Mouse (Mus musculus) forebrain, embryonic 16.5 days (tissue): ENCODE results near the gene Wee1. TPM values are rescaled to one million over a fixed set of nuclear protein-coding genes. Genes with fewer than 3 reads are reported as not detected.
A peak's percentile ranks its signal among the peaks of the same experiment; 100 is the strongest.
"Not testable (repeated sequence)": the region's sequence is repeated elsewhere in the genome, so short reads cannot be mapped to it uniquely, and the experiment has no call there.

ENCODE experiments used
- ATAC-seq: fragments of 200-750 bp; cut with Nextera tagmentation; 2 replicates; pipeline ENCODE4 v1.8.0; 2017; ENCODE audit warnings: mild to moderate bottlenecking, moderate library complexity
- H3K27ac ChIP-seq: fragments of 300-500 bp; sonication (generic); 2 replicates; pipeline ENCODE4 v1.5.1; 2014; ENCODE audit warnings: low read length, control low read depth
- H3K27me3 ChIP-seq: fragments of 300-500 bp; sonication (generic); replicated peaks from 2 replicates; pipeline ENCODE4 v1.6.1; 2014; ENCODE audit warnings: low read length; ENCODE audit not compliant: control insufficient read depth, insufficient read depth
- H3K36me3 ChIP-seq: fragments of 300-500 bp; sonication (generic); 2 replicates; pipeline ENCODE4 v1.6.1; 2014; ENCODE audit not compliant: control insufficient read depth, insufficient read depth
- H3K4me1 ChIP-seq: fragments of 300-500 bp; sonication (generic); replicated peaks from 2 replicates; pipeline ENCODE4 v1.6.1; 2014; ENCODE audit warnings: low read length; ENCODE audit not compliant: control insufficient read depth, insufficient read depth
- H3K4me2 ChIP-seq: fragments of 300-500 bp; sonication (generic); 2 replicates; pipeline ENCODE4 v1.6.1; 2014; ENCODE audit warnings: mild to moderate bottlenecking, low read length, control low read depth
- H3K4me3 ChIP-seq: fragments of 300-500 bp; sonication (generic); replicated peaks from 2 replicates; pipeline ENCODE4 v1.5.1; 2014; ENCODE audit warnings: mild to moderate bottlenecking, low read length, control low read depth
- H3K9ac ChIP-seq: fragments of 300-500 bp; sonication (generic); replicated peaks from 2 replicates; pipeline ENCODE4 v1.6.1; 2014; ENCODE audit warnings: low read depth, low read length, control low read depth
- H3K9me3 ChIP-seq: fragments of 300-500 bp; sonication (generic); 2 replicates; pipeline ENCODE4 v1.6.1; 2016; ENCODE audit warnings: low read length; ENCODE audit not compliant: control insufficient read depth
- WGBS: fragments of 180-500 bp; shearing (Covaris S2); extraction: QIAGEN DNeasy Blood & Tissue Kit; methylation state at CpG from one replicate; pipeline ENCODE4 v1.1.7; 2014; 5-methylcytosine and 5-hydroxymethylcytosine counted together
- polyA plus RNA-seq: library from polyadenylated mRNA; unstranded; fragments of >200 nt; fragmentation: Nextera tagmentation; extraction: Ambion mirVana; gene quantifications from 2 replicates; pipeline ENCODE4 v1.2.1, GENCODE M21; 2015

The Wee1 gene
- polyA plus RNA-seq, 1 experiment from 2014 or later = 8.9 TPM

DNA sequence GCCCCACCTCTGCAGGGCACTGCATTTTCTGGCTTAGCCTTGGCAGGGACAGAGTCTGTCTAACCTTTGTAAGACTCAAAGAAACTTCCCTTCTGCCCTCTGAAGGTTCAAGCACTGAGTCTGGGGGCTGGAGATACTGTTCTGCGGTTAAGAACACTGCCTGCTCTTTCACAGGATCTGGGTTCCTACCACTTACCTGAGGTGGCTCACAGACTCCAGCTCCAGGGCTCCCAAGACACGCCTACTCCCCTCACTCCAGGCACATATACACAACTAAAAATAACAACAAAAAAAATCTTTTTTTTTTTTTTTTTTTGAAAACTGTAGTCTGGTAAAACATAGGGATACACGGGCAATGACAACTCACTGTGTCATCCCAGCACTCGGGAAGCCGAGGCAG is 20.6 kb upstream of the Wee1 start:
- no peak overlapping the region for H3K4me3 ChIP-seq

DNA sequence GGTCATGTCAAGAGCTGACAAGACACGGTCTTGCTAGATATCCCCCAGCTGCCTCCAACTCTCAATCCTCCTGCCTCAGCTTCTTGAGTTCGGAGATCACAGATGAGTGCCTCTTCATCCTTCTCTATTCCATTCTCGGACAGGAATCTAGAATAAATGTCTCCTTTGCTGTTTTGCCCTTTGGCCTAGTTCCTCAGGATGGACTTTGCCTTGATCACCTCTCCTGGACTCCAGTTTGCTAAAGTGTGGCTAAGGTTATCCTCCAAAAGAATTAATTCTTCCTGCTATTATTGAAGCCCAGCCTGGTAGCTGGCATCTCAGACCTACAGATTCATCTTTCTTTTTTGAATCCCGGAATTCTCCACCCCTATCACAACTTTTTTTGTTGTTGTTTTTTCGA is 16.8 kb upstream of the Wee1 start:
- ATAC-seq = no peak
- Histone ChIP-seq H3K9me3 (no peaks in the 10 kb centered on the region), H3K27me3 (no peaks in the 10 kb centered on the region), H3K27ac (no peak overlapping the region), H3K4me1 (peaks cover 5% of the 10 kb centered on the region), H3K4me3 (no peak overlapping the region), H3K9ac (no peak overlapping the region), H3K36me3 (no peaks in the 10 kb centered on the region), H3K4me2 (no peak overlapping the region)
- 86% methylated on average over 5 of the region's 5 CpGs for WGBS

More for the DNA sequence above, 20.6 kb upstream of the Wee1 start:
- Histone ChIP-seq H3K9me3 (no peaks in the 10 kb centered on the region), H3K4me1 (no peaks in the 10 kb centered on the region), H3K36me3 (no peaks in the 10 kb centered on the region), H3K4me2 (no peak overlapping the region), H3K9ac (no peak overlapping the region), H3K27ac (no peak overlapping the region), H3K27me3 (no peaks in the 10 kb centered on the region)
- 82% methylated on average over 5 of the region's 5 CpGs for WGBS
- no peak for ATAC-seq

DNA sequence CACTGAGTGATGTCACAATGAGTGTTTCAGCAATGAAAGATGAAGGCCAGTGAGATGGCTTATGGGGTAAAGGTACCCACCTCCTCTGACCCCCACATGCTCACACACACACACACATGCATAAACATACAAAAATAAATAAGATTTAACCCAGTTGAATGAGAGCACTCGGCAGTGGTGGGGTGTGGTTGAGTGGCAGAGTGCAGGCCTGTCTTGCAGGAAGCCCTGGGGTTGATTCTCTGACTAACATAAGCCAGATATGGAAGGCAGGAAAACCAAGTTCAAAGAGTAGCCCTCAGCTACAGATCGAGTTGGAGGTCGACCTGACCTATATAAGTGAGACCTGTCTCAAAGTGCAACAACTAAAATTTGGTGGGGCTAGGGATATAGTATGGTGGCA is 15.2 kb upstream of the Wee1 start:
- no peak for ATAC-seq
- Histone ChIP-seq H3K9me3 (no peaks in the 10 kb centered on the region), H3K27me3 (no peaks in the 10 kb centered on the region), H3K9ac (no peak overlapping the region), H3K4me2 (no peak overlapping the region), H3K4me1 (peaks cover 8% of the 10 kb centered on the region), H3K4me3 (no peak overlapping the region), H3K27ac (no peak overlapping the region), H3K36me3 (no peaks in the 10 kb centered on the region)
- 85% methylated on average over 3 of the region's 3 CpGs for WGBS

DNA sequence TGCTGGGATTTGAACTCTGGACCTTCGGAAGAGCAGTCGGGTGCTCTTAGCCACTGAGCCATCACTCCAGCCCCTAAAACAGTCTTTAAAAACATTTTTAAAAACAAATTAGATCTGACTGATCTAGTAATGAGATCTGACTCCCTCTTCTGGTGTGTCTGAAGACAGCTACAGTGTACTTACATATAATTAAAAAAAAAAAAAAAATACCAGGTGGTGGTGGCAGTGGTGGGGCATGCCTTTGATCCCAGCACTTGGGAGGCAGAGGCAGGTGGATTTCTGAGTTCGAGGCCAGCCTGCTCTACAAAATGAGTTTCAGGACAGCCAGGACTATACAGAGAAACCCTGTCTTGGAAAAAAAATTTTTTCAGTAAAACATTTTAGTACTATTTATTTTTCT is 13.3 kb upstream of the Wee1 start:
- H3K27ac ChIP-seq, H3K9me3 ChIP-seq, H3K27me3 ChIP-seq, ATAC-seq, H3K4me1 ChIP-seq, H3K36me3 ChIP-seq, H3K4me2 ChIP-seq, H3K9ac ChIP-seq, H3K4me3 ChIP-seq: not testable (repeated sequence)
- WGBS = 96% methylated on average over 3 of the region's 3 CpGs

DNA sequence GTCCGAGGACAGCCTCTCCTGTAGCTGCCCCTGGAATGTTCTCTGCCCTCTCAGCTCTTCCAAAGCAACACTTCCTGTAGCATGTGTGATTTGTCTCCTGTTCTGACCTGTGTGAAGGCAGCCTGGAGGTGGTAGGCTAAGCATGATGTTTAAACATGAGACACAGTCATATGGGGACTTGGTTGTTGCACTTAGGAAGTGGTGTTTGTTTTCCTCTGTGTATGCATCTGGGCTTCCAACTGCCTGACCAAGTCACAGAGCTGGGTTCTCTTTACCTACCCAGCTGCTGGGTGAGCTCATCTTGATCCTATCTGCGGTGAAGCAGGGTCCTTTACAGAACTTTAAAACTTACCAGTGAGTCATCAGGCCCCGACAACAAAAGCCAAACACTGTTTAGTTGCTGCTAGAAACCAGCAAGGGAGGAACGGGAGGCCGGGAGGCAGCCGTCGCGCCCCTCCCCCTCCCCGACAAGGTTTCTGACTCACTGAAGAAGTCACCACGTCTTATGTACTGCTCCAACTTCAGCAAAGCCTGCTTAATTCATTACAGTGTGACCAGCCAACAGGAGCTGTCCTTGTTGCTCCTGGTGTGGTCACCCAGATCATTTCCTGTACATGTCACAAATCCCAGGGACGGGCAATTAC is 12.8 kb upstream of the Wee1 start:
- no peak for ATAC-seq
- Histone ChIP-seq H3K27me3 (no peaks in the 10 kb centered on the region), H3K9me3 (no peaks in the 10 kb centered on the region), H3K36me3 (no peaks in the 10 kb centered on the region), H3K27ac (no peak overlapping the region), H3K9ac (no peak overlapping the region), H3K4me1 (peaks cover 8% of the 10 kb centered on the region), H3K4me3 (no peak overlapping the region), H3K4me2 (no peak overlapping the region)
- 17% methylated on average over 11 of the region's 11 CpGs for whole genome bisulfite sequencing

DNA sequence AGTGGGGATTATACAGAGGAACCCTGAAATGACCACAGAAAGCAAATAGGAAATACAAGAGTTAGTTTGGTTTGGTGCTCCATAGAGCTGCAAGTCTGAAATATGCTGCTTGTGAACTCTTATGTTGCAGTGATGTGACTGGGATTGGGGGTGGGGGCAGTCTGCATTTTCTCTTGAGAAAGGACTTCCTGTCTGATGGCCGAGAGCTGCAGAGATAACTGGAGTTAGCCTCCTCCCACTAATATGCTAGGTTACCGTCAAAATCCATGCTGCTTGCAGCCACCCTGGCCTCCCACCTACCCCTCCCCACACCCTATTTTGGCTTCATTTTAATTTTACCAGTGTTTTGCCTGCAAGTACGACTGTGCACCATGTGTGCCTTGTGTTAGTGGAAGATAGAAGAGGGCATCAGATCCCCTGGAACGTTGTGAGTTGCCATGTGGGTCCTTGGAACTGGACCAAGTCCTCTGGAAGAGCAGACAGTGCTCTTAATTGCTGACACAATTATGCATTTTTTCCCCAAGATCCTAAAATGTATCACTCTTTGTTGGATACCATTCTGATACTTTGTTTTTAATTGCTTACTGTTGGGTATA is 11.7 kb upstream of the Wee1 start:
- peak; percentile 72; the same call in 1 of the 2 replicates for ATAC-seq
- peak overlapping the region; percentile 47; the same call in 1 of the 2 replicates for H3K27ac ChIP-seq
- no peak overlapping the region for H3K4me2 ChIP-seq
- H3K9me3 ChIP-seq = no peaks in the 10 kb centered on the region
- H3K4me3 ChIP-seq = no peak overlapping the region
- no peaks in the 10 kb centered on the region for H3K27me3 ChIP-seq
- no peaks in the 10 kb centered on the region for H3K36me3 ChIP-seq
- H3K9ac ChIP-seq = no peak overlapping the region
- 39% methylated on average over 4 of the region's 4 CpGs for WGBS
- peaks cover 8% of the 10 kb centered on the region for H3K4me1 ChIP-seq

DNA sequence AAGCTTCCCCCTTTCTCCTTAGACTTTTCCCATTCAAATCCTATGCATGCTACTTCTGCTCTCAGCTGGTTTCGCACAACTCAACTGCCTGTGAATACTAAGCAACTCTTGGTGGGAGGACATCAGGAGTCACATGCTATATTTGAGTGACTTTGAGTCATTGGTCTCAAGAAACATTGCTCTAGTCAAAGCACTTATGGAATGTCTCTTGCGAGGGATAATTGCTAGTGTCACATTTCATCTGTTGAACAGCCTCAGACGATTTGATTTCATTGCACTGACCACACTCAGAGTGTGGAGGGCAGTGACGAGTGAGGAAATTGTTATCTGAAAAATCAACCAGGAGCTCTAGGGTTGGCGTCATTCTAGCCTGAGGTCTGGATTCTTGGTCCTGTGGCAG is 7.1 kb upstream of the Wee1 start:
- Histone ChIP-seq H3K4me1 (peaks cover 6% of the 10 kb centered on the region), H3K4me2 (no peak overlapping the region), H3K9ac (no peak overlapping the region), H3K27me3 (no peaks in the 10 kb centered on the region), H3K4me3 (no peak overlapping the region), H3K27ac (no peak overlapping the region), H3K9me3 (no peaks in the 10 kb centered on the region), H3K36me3 (no peaks in the 10 kb centered on the region)
- WGBS = 75% methylated on average over 5 of the region's 5 CpGs
- no peak for ATAC-seq

DNA sequence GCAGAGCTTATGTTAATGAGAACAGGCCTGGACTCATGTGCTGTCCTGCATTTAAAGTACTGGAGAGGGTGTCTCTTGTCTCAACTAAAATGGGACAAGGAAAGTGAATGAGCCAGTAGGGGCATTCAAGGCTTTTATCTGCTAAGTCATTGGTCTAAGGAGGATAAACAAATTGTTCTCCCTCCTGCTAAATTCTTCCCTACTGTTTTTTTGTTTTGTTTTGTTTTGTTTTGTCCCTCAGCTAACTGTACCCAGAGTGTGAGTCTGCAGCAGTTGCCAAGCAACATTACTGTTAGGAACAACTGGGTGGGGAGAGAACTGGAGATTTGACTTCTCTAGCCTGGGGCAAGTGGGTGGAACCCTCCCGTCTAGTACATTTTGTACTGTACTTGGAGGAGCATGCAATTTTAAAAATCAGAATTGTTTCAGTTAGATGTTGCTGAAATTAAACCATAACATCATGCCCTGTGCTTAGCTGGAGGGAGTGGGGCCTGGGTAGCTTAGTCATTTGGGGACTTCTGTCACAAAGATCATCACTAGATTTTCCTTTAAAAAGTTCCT is 5.0 kb upstream of the Wee1 start:
- H3K9me3 ChIP-seq = no peaks in the 10 kb centered on the region
- 8% methylated on average over 1 of the region's 1 CpGs for WGBS

DNA sequence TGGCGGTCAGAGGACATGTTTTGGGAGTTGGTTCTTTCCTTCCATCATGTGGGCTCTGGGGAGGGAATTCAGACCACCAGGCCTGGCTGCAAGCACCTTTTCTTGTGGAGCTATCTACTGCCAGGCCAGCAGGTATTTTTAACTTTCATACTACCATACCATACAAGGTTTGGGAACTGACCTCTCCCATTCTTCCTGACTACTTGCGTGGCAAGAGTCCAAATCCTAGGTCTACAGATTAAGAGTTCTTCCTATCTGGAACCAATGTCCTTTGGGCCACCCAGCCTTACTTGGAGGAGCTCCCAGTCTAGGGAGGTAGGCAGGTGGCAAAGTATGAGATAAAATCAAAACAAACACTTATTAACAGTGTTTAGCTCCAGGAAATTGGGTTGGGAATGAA is 3.4 kb upstream of the Wee1 start:
- no peak for ATAC-seq
- no peaks in the 10 kb centered on the region for H3K27me3 ChIP-seq
- no peaks in the 10 kb centered on the region for H3K9me3 ChIP-seq
- H3K27ac ChIP-seq = no peak overlapping the region
- H3K9ac ChIP-seq = no peak overlapping the region
- peaks cover 8% of the 10 kb centered on the region for H3K4me1 ChIP-seq
- no peak overlapping the region for H3K4me3 ChIP-seq
- H3K4me2 ChIP-seq = no peak overlapping the region
- WGBS = 83% methylated on average over 2 of the region's 2 CpGs
- no peaks in the 10 kb centered on the region for H3K36me3 ChIP-seq

More for the DNA sequence above, 5.0 kb upstream of the Wee1 start:
- no peaks in the 10 kb centered on the region for H3K27me3 ChIP-seq
- no peak overlapping the region for H3K4me2 ChIP-seq
- no peak overlapping the region for H3K27ac ChIP-seq
- H3K4me3 ChIP-seq = no peak overlapping the region
- H3K4me1 ChIP-seq = peaks cover 3% of the 10 kb centered on the region; the same call in 1 of the 2 replicates
- H3K9ac ChIP-seq = no peak overlapping the region
- ATAC-seq = no peak
- no peaks in the 10 kb centered on the region for H3K36me3 ChIP-seq
